Mouse (Mus musculus) neural tube, embryonic 11.5 days (tissue): ENCODE results near the gene Fryl. TPM values are rescaled to one million over a fixed set of nuclear protein-coding genes. Genes with fewer than 3 reads are reported as not detected.

Experiments
- ATAC-seq: fragments of 200-750 bp; cut with Nextera tagmentation; 2 replicates; pipeline ENCODE4 v1.8.0; 2017; ENCODE audit warnings: moderate number of reproducible peaks, mild to moderate bottlenecking, moderate TSS enrichment, moderate library complexity; ENCODE audit not compliant: insufficient read depth, low FRiP score, low TSS enrichment
- DNase-seq: peaks from one replicate; pipeline ENCODE4 v3.0.0-alpha.2; 2015; ENCODE audit warnings: low spot score
- H3K27ac ChIP-seq: fragments of 300-500 bp; sonication (generic); 2 replicates; pipeline ENCODE4 v1.5.1; 2014; ENCODE audit warnings: low read depth, mild to moderate bottlenecking, low read length
- H3K27me3 ChIP-seq: fragments of 300-500 bp; sonication (generic); 2 replicates; pipeline ENCODE4 v1.6.1; 2014; ENCODE audit warnings: mild to moderate bottlenecking, low read length, mixed read lengths; ENCODE audit not compliant: control insufficient read depth, insufficient read depth
- H3K36me3 ChIP-seq: fragments of 300-500 bp; sonication (generic); 2 replicates; pipeline ENCODE4 v1.6.1; 2014; ENCODE audit warnings: mild to moderate bottlenecking, low read length, moderate library complexity, mixed read lengths; ENCODE audit not compliant: control insufficient read depth, insufficient read depth
- H3K4me1 ChIP-seq: fragments of 300-500 bp; sonication (generic); 2 replicates; pipeline ENCODE4 v1.6.1; 2014; ENCODE audit warnings: low read length, mixed read lengths; ENCODE audit not compliant: control insufficient read depth, insufficient read depth
- H3K4me2 ChIP-seq: fragments of 300-500 bp; sonication (generic); 2 replicates; pipeline ENCODE4 v1.6.1; 2014; ENCODE audit warnings: low read depth, mild to moderate bottlenecking, moderate library complexity
- H3K4me3 ChIP-seq: fragments of 300-500 bp; sonication (generic); 2 replicates; pipeline ENCODE4 v1.5.1; 2014; ENCODE audit warnings: low read depth, low read length
- H3K9ac ChIP-seq: fragments of 300-500 bp; sonication (generic); 2 replicates; pipeline ENCODE4 v1.6.1; 2014; ENCODE audit warnings: mild to moderate bottlenecking, low read length
- H3K9me3 ChIP-seq: fragments of 300-500 bp; sonication (generic); 2 replicates; pipeline ENCODE4 v1.6.1; 2016; ENCODE audit warnings: low read length; ENCODE audit not compliant: control insufficient read depth
- WGBS: fragments of 180-500 bp; shearing (Covaris S2); extraction: QIAGEN DNeasy Blood & Tissue Kit; methylation state at CpG from one replicate; pipeline ENCODE4 v1.1.7; 2014; 5-methylcytosine and 5-hydroxymethylcytosine counted together
- polyA plus RNA-seq: library from polyadenylated mRNA; unstranded; fragments of >200 nt; fragmentation: Nextera tagmentation; extraction: Ambion mirVana; gene quantifications from 2 replicates; pipeline ENCODE4 v1.2.1, GENCODE M21; 2014

Fryl gene
- polyA plus RNA-seq, 1 experiment from 2014 or later: 41.7 TPM

DNA sequence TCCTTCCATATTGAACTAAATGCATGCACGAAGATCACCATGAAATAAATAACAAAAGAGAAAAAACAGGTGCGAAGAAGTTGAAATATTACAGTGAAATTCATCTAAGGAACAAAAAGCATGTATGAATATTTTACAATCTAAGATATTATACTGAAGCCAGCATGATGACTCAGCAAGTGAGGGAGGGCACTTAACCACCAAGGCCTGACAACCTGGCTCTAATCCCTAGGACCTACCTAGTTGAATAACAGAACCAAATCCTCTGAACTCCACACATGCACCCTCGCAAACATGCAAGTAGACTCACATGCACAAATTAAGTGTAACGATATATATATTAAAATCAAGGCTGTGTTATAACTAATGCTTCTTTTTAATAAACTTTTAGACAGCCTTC, 7.1 kb downstream of the Fryl start:
- DNase-seq (no peak), ATAC-seq (no peak)
- Histone ChIP-seq H3K27me3 (no peaks in the 10 kb centered on the region), H3K4me1 (no peaks in the 10 kb centered on the region; the same call in 1 of the 2 replicates), H3K4me3 (no peak overlapping the region), H3K9me3 (no peaks in the 10 kb centered on the region), H3K36me3 (no peaks in the 10 kb centered on the region), H3K27ac (no peak overlapping the region), H3K4me2 (no peak overlapping the region), H3K9ac (no peak overlapping the region)
- WGBS: 96% methylated on average over 4 of the region's 4 CpGs

- no peaks in the 10 kb centered on the region for H3K36me3 ChIP-seq
- H3K9me3 ChIP-seq: no peaks in the 10 kb centered on the region
- DNase-seq (no peak), ATAC-seq (no peak)
- no peaks in the 10 kb centered on the region for H3K4me1 ChIP-seq
- no peak overlapping the region for H3K4me3 ChIP-seq
- H3K9ac ChIP-seq: no peak overlapping the region
- 83% methylated on average over 8 of the region's 8 CpGs for WGBS
- no peaks in the 10 kb centered on the region for H3K27me3 ChIP-seq
- no peak overlapping the region for H3K27ac ChIP-seq
- no peak overlapping the region for H3K4me2 ChIP-seq
Observed at GRCm38 (mm10) chr5:73248211-73248610, 8.2 kb downstream of the Fryl start.

GRCm38 (mm10) chr5:73246414-73246813, 10.0 kb downstream of the Fryl start:
- H3K9ac ChIP-seq: no peak overlapping the region
- DNase-seq: no peak
- H3K4me3 ChIP-seq: no peak overlapping the region
- H3K4me2 ChIP-seq: no peak overlapping the region
- WGBS: 88% methylated on average over 6 of the region's 6 CpGs
- no peaks in the 10 kb centered on the region for H3K27me3 ChIP-seq
- H3K36me3 ChIP-seq: no peaks in the 10 kb centered on the region
- H3K4me1 ChIP-seq: 0 out of 2 replicates have a peak, but pooled peaks cover 4% of the 10 kb centered on the region
- no peaks in the 10 kb centered on the region for H3K9me3 ChIP-seq
- no peak for ATAC-seq
- no peak overlapping the region for H3K27ac ChIP-seq

DNA sequence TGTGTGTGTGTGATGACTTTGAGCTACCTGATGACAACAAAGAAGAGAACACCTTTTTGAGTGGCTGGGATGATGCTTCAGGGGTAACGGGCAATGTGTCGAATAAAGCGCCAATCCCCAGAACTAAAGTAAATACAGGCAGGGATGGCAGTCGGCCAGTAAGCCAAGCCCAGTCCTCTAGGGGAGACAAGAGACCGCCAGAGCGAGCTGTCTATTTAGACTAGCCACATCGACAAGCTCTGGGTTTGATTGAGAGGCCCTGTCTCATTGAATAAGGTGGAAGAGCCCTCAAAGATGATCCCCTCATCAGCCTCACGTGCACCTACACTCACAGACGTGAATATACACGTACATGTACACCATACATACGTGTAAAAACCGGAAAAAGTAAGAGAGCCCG, 12.0 kb downstream of the Fryl start:
- ATAC-seq (no peak), DNase-seq (no peak)
- no peak overlapping the region for H3K4me3 ChIP-seq
- H3K9me3 ChIP-seq: no peaks in the 10 kb centered on the region
- no peak overlapping the region for H3K4me2 ChIP-seq
- H3K9ac ChIP-seq: no peak overlapping the region
- 85% methylated on average over 13 of the region's 13 CpGs for WGBS
- no peak overlapping the region for H3K27ac ChIP-seq
- H3K27me3 ChIP-seq: no peaks in the 10 kb centered on the region
- H3K4me1 ChIP-seq: 0 out of 2 replicates have a peak, but pooled peaks cover 4% of the 10 kb centered on the region
- H3K36me3 ChIP-seq: no peaks in the 10 kb centered on the region

DNA sequence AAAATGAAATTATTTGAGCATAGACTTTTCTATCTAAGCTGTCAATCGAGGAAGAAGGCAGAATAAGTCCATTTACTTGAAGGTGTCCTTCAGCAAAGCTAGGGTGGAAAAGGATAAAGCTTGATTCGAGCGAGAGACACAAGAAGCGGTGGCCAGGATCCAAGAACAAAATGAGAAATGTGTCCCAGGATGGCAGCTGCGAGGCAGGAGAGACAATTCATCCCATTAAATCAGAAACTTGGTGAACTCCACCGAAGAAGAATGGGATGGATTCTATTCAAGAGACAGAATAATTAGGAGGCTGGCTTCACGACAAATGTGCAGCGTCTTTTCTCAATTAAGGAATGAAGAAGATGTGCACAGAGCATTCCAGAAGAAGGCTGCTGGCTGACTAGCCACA, 14.5 kb downstream of the Fryl start:
- Histone ChIP-seq H3K27ac (no peak overlapping the region), H3K4me1 (peaks cover 7% of the 10 kb centered on the region), H3K4me3 (no peak overlapping the region), H3K27me3 (no peaks in the 10 kb centered on the region), H3K36me3 (no peaks in the 10 kb centered on the region), H3K9me3 (no peaks in the 10 kb centered on the region), H3K4me2 (no peak overlapping the region), H3K9ac (no peak overlapping the region)
- 76% methylated on average over 8 of the region's 8 CpGs for WGBS
- DNase-seq: no peak
- no peak for ATAC-seq

GRCm38 (mm10) chr5:73241332-73241731, 15.1 kb downstream of the Fryl start:
- no peaks in the 10 kb centered on the region for H3K9me3 ChIP-seq
- no peaks in the 10 kb centered on the region for H3K36me3 ChIP-seq
- H3K4me1 ChIP-seq: peaks cover 11% of the 10 kb centered on the region
- no peaks in the 10 kb centered on the region for H3K27me3 ChIP-seq
- no peak for ATAC-seq
- H3K9ac ChIP-seq: no peak overlapping the region
- no peak overlapping the region for H3K4me3 ChIP-seq
- no peak overlapping the region for H3K4me2 ChIP-seq
- DNase-seq: no peak
- WGBS: 74% methylated on average over 10 of the region's 10 CpGs
- no peak overlapping the region for H3K27ac ChIP-seq

- no peak overlapping the region for H3K9ac ChIP-seq
- no peak overlapping the region for H3K27ac ChIP-seq
- no peak for DNase-seq
- no peak overlapping the region for H3K4me2 ChIP-seq
- H3K4me1 ChIP-seq: peaks cover 11% of the 10 kb centered on the region
- no peak overlapping the region for H3K4me3 ChIP-seq
- H3K27me3 ChIP-seq: no peaks in the 10 kb centered on the region
- ATAC-seq: no peak
- no peaks in the 10 kb centered on the region for H3K9me3 ChIP-seq
- 96% methylated on average over 6 of the region's 6 CpGs for WGBS
- H3K36me3 ChIP-seq: no peaks in the 10 kb centered on the region
Observed at GRCm38 (mm10) chr5:73240391-73240790, 16.0 kb downstream of the Fryl start.

GRCm38 (mm10) chr5:73236894-73237334, 19.5 kb downstream of the Fryl start:
- peak; percentile 58 for ATAC-seq

DNA sequence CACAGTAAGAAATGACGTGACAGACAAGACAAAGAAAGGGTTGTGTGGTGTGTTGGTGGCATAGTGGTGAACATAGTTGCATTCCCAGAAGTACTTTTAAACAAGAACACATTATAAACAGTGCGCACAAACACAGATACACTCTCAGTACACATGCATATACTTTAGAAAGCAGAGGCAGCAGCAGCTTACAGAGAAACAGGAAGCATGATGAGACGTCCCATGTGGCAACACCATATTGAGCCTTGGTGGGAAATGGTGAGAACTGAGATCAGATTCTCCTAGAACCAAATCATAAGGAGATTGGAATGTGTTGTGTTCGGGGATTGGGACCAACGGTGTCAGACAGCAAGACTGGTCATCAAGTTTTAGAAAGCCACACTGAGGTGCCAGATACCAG, 21.2 kb downstream of the Fryl start:
- ATAC-seq: no peak
- Histone ChIP-seq H3K4me1 (peaks cover 21% of the 10 kb centered on the region), H3K27ac (no peak overlapping the region), H3K36me3 (no peaks in the 10 kb centered on the region), H3K27me3 (no peaks in the 10 kb centered on the region), H3K4me2 (no peak overlapping the region), H3K9me3 (no peaks in the 10 kb centered on the region), H3K4me3 (no peak overlapping the region), H3K9ac (no peak overlapping the region)
- no peak for DNase-seq
- 80% methylated on average over 5 of the region's 5 CpGs for WGBS

More at GRCm38 (mm10) chr5:73236894-73237334, 19.5 kb downstream of the Fryl start:
- 0 out of 2 replicates have a peak overlapping the region, but pooled peaks have one; percentile 4 for H3K9ac ChIP-seq
- no peaks in the 10 kb centered on the region for H3K9me3 ChIP-seq
- no peak overlapping the region for H3K4me3 ChIP-seq
- peak overlapping the region; percentile 53; the same call in 1 of the 2 replicates for H3K27ac ChIP-seq
- peak; percentile 36 for DNase-seq
- H3K36me3 ChIP-seq: no peaks in the 10 kb centered on the region
- 4% methylated on average over 6 of the region's 6 CpGs for WGBS
- peaks cover 21% of the 10 kb centered on the region for H3K4me1 ChIP-seq
- no peak overlapping the region for H3K4me2 ChIP-seq
- no peaks in the 10 kb centered on the region for H3K27me3 ChIP-seq
